Mouse (Mus musculus): Measurements from ENCODE around the gene Glo1.

The Glo1 gene

DNA sequence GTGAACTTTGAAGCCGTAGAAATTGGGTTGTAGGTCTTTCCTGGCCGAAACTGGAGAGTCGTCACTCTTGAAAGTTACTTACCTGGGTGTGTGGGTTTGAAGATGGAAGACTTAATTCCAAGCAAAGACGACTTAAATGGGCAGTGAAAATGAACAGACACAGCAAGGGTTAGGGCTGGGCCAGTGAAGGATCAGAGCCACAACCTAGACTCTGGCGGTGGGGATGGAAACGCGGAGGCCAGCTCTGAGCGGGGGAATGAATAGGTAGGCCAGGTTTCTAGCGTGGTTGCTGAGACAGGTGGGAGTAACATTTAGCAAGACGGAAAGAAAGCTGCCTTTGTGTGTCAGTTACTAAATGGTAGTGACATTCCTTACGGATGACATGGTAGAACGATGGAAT is 49.7 kb downstream of the Glo1 start:
- DNase-seq (ENCODE audit: low read depth, low spot score) = no peak

DNA sequence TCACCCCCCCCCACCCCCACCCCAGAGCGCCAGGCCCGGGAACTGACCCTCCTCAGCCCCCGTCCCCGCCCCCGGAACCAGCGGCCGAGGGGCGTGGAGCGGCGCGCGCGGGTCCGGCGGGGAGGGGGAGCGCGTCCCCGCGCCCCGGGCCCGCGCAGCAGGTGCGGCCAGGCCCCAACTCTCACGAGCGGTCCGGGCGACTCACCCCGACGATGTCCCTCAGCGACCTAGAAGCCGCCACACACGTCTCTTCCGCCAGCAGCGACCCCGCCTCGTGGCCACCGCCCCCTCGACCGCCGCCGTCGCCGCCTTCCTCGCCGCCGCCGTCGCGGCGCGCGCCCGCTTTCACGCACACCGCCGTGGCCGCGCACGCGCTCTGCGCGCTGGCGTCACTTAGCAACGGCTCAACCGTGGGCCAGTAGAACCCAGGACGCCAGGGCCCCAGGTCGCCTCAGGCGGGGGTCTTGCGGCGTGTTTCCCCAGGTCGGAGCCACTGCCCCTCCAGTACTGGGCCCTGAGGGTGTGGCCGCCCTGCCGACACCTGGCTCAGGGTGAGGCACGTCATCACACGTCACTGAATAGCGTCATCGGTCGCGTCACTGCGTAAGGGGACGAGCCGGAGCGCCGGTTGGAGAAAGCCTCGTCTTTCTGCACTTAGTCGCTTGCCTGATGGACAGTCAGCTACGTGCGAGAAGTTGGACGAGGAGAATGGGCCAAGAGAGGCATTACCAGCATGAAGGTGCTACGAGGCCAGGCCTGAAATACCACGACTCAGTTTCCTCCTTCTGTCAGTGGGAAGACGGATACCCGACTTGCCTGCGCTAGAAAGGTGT is 50.5 kb downstream of the Glo1 start, which contains the start of gene Btbd9:
Gene Btbd9, minus strand, starts transcription at position 548 of the 833 bp plus-strand sequence.
- DNase-seq (ENCODE audit: low read depth, low spot score) = peak; percentile 95

DNA sequence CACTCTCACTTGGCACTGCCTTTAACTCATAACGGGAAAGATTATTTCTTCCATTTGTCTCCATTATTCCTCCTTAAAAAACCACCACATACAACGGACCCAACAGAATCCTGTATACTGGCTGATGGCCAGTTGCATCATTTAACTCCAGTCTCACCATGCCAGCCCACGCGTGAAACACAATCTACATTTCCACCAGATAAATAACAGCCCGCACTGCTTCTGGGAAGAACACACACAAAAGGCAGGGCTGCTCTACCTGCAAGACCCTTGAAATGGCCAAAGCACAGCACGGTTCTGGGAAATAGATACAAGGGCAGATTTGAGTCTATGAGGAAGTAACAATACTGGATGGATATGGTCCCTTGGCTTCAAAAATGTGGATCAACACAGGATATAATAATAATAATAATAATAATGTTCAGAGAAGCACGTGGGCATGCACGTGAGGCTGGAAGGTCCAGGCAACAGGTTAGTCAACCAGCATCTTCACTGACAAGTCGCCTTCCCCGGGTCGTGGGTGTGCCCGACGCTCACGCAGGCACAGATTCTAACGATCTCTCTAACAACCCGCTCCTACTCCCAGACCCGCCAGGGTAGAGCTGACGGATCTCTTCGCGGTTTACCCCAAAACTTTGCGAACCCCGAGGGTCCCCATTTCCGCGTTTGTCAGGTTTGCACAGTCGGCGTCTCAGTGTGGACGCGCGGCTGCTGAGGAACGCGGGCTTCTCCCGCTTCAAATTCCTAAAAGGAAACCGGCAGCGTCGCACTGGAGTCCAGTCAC is 51.4 kb downstream of the Glo1 start:
- peak; percentile 67 for DNase-seq (ENCODE audit: low read depth, low spot score)

DNA sequence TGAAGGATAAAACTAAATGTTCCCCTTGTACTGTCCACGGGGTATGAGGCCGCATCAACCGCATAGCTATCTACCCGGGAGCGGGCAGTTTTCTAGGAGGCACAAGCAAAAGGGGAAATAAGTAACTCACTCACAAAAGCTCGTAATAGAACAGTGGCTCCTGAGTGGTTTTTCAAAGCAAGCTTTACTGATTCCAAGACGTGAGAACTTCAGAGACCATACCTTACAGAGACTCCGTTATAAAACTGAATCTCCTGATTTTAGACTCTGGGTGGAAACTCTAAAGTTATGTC is 51.9 kb downstream of the Glo1 start:
- DNase-seq (ENCODE audit: low read depth, low spot score) = no peak

DNA sequence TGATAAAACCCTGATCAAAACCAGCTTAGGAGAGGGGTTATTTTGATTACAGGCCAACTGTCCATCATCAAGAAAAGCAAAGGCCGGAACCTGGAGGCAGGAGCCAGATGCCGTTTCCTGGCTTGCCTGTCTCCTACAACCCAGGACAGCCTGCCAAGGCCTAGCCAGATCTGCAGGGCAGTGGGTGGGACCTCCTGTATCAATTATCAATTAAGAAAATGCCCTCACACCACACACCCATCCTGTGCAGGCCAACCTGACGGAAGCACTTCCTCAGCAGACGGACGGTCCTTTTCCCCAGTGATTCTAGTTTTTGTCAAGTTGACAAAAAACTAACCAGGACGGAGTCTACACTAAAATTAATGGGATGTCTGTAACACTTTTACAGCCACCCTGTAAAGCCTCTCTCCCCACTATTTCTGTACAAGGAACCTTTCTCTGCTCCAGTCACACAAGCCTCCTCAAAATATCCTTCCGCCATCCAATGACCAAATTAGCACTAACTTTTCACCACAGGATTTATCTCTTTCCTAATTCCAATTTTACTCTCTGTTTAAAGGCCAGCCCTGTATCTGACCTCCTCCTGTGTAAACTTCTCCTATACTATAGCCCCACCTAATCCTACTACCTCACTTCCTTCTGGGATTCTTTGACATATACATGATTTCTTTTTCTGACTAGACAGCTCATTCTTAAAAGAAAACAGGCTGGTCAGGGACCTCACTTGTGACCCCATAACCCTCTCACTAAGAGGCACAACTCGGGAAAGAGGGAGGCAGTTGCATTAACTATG is 52.5 kb downstream of the Glo1 start:
- no peak for DNase-seq (ENCODE audit: low read depth, low spot score)

DNA sequence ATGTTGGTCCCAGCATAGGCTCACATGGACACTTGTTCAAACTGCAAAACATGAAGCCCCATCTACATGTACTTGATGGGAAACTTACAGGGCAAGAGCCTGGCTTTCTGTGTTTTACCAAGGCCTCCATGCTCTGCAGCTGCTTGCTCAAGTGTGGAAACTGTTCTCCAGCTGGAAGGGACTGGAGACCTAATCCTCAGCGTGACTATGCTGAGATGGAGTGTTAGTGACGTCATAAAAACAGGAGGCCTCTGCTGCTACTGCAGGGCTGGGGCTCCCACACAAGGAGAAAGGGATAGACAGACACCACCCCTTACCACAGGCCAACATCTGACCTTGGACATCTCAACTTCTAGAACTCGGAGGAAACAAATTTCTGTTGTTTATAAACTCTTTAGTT is 55.7 kb downstream of the Glo1 start:
- DNase-seq (ENCODE audit: low read depth, low spot score) = peak; percentile 39

DNA sequence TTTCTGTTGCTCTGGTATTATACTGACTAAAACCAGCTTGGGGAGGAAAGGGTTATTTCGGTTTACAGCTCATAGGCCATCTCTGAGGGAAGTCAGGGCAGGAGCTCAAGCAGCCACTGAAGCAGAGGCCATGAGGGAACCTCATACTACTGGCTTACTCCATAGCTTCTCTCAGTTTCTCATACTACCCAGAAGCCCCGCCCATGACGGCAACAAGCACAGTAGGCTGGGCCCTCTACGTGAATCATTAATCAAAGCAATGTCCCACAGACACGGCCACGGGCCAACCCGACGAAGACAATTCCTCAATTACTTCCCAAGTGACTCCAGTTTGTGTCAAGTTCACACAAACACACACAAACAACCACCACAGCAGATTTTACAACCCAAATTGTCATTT is 56.5 kb downstream of the Glo1 start:
- no peak for DNase-seq (ENCODE audit: low read depth, low spot score)

DNA sequence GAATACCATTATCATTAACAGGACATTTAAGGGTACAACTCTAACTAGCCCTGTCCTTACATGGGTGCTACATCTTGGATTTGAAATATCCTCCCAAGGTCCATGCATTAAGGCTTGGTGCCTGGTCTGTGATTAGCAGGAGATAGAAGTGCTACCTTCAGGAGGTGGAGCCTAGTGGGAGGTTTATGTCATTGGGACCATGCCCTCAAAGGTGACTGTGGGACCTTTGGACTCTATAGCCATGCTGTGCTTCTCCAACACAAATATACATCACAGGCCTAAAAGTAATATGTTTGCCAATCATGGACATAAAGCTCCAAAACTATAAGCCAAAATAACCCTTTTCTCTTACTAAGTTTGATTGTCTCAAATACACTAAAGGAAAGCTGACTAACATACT is 58.2 kb downstream of the Glo1 start:
- DNase-seq (ENCODE audit: low read depth, low spot score) = no peak

DNA sequence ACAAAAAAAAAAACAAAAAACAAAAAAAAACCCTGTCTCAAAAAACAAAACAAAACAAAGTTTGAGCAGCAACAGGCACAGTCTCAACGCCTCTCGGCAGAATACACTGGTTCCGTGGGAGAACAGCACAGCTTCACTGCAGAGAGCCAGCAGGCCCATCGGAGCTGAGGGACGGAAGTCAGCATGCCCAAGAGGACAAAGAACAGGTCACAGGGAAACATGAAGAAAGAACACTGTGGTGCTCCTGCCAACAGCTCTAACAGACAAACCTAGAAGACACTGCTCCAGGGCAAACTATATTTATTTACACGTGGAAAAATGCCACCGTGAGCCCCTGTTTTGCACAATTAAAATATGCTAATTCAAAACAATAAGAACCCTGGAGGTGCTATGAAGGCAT is 61.7 kb downstream of the Glo1 start:
- no peak for DNase-seq (ENCODE audit: low read depth, low spot score)

DNA sequence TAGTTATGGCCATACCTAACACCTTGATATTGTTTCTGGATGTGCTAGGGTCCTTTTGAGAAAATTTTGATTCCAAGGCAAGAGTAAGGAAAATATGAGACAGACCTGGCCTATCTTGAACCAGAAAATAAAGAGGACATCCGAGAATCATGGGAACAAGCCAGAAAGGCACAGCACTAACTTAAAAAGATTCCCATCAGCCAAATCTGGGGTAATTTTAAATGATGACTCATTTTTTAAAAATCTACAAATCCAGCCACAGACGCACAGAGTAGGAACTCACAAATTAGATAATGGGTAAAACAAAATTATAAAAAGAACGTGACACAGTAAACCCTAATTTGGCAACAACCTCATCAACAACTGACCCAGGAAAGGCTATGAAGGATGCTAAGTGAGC is 62.3 kb downstream of the Glo1 start:
- no peak for DNase-seq (ENCODE audit: low read depth, low spot score)

DNA sequence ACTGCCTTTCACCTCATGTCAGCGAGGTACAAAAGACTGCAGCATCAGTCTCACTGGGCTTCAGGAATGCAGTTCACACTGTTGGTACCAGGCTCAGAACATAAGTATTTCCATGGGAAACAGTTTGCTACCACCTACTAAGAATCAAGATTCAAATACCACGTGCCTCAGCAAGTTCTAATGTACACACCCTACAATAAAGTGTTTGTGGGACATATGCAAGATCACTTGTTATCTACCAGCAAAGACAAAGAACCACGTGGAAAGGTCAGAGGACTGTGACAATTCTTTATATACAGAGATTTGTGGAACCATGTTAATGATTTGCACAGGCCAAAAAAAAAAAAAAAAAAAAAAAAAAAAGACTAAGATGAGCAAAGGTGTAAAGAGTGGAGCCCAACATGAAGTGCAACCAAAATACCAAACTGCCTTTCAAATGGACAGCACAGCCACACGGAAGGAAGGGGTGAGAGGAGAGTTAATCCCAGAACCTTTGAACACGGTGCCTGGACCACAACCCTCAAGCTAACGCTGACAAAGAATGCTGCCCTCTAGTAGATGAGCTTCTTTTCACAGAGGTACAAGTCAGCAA is 63.1 kb downstream of the Glo1 start:
- DNase-seq (ENCODE audit: low read depth, low spot score) = no peak

DNA sequence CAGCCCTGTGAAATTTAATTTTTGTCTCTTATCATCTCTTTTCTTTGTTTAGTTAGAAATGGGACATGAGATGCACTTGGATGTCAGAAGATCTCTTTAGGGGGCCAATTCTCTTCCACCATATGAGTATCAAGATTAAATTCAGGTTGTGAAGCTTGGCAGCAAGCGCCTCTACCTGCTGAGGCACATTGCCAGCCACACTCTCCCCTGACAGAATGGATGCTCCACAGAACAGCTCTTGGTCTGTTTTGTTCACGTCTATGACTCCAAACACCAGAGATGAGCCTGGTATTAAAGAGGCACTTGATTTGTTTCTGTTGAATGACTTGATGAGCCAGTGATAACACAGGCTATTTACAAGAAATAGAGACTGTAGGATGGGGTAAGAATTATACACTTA is 63.9 kb downstream of the Glo1 start:
- DNase-seq (ENCODE audit: low read depth, low spot score) = peak; percentile 30

DNA sequence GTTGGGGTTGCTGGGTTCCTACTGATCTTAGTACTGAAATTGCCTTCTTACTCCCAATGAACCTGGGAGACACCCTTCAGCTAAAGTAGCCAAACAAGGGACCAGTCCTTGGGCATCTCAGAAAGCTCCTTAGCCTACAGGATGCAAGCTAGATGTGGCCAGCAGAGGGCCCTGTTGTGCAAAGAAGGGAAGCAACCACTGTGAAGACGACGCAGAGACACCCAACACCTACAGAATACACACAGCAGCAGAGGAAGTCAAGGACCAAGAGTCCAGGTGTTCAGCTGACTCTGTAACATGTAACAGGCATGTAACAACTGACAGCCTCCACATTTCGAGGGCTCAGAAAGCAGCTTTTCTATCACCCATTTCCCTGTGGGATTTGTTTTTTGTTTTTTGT is 67.1 kb downstream of the Glo1 start:
- DNase-seq (ENCODE audit: low read depth, low spot score) = peak; percentile 68

DNA sequence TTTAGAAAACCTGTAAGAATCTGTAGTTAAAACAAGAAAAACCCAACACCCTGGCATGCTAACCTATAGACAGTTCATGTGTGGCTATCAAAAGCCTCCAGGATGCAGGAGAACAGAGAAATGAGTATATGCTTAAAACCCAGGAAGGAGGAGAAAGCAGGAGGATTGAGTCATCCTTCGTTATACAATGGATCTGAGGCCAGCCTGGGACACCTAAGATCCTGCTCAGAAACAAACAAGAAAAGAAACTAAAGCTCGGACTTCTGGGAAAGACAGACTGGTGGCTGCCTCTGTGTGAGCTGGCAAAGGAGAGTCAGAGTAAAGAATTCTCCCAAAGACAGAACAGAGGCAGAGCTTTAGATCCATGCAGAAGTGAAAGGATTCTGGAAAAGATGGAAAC is 68.0 kb downstream of the Glo1 start:
- peak; percentile 65 for DNase-seq (ENCODE audit: low read depth, low spot score)

DNA sequence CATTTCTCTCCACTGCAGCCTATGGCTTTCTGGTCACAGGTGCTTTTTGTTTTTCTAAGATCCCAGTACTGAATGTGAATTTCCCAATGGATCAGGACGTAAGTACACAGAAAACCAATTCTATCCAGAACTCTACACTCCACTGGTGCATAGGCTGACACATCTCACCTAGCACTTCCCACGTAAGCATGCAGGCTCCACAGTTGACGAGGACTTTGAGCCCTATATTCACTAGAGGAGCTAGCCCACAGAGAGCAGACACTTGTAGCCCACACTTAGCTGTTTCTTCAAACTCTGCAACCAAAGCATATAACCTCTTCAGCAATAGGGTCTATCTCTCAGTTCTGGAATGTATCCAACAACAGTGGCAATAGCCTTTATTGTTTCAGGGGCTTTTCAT is 70.2 kb downstream of the Glo1 start:
- peak; percentile 36 for DNase-seq (ENCODE audit: low read depth, low spot score)

DNA sequence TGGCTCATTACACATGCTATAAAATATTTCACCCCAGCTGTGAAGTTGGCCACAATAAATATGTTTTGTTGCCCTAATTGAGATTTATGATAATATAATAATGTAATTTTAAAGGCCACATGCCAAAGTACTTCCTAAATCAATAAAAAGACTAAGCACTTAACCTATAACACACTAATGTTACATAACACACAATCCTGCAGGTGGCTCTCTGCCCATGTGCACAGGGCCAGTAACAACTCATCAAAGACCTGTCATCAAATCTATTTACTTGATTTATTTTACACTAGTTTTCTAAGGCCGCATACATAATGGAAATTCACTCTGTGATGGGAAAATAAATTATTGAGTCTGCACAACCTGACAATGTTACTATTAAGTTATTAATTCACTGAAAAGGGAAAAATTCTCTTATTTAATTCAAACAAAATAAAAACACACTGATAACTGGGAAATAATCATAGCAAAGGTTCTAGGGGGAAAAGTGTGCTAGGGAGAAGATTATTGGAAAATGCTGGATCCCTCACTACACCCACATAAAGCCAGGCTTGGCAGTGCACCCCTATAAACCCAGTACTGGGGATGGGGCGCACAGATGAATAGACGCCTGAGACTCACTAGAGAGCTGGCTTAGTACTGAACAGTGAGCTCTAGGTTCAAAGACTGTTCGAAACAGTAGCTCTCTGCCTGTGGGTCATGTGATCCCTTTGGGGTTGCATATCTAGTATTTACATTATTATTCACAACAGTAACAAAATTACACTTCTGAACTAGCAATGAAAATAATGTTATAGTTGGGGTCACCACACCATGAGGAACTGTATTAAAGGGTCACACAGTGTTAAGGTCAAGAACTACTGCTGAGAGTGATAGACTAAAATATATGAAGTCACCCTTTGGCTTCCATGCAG is 73.4 kb downstream of the Glo1 start:
- DNase-seq (ENCODE audit: low read depth, low spot score) = peak; percentile 36

DNA sequence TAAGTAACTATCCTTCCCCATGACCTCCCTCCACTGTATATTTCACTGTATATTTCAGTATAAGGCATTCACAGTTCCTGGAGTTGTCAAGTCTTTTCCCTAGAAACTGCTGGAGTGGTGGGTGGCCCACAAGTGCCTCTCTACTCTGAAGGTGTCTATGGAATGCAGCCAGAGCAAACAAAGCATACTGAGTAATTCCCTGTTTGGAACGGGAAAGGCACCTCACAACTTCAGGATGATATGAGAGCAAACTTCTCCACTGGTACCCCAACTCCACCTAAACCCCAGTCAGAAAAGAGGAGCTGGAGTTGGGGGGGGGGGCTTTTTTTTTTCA is 75.9 kb downstream of the Glo1 start:
- DNase-seq (ENCODE audit: low read depth, low spot score) = peak; percentile 81

DNA sequence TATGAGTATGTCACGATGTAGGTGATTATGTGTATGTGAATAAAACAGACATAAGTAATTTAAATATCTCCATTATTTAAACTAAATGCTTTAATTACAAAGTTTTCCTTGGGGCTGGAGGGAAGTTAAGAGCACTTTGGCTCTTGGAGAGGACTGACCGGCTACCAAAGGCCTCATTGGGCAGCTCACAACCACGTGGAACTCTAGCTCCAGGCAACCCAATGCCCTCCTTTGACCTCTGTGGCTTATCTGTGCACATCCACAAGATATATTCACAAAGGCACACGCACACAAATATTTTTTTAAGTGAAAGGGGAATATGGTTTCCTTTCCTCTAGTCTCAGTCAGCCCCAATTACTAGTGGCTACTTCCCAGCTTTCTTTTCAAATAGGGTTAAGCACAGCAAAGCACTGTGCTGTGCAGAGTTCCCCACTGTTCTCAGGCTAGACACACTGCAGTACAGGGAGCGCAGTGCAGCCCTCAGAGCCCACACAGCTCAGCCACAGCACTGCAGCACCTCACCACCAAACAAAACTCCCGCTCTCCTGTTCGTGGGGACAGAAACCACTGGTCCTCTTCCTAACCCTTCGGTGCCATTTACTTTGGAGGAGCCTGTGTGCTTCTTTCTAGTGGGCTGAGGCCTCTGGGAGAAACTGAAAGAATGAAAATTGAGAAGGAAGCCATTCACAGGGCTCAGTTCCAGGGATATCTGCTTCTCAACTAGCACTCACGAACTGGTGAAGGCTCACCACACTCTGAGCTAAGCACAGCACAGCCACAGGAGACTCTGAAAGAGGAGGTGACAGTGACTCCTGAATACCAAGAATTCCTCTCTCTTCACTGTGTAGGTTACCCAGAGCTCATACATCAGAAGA is 76.5 kb downstream of the Glo1 start:
- DNase-seq (ENCODE audit: low read depth, low spot score) = peak; percentile 51

DNA sequence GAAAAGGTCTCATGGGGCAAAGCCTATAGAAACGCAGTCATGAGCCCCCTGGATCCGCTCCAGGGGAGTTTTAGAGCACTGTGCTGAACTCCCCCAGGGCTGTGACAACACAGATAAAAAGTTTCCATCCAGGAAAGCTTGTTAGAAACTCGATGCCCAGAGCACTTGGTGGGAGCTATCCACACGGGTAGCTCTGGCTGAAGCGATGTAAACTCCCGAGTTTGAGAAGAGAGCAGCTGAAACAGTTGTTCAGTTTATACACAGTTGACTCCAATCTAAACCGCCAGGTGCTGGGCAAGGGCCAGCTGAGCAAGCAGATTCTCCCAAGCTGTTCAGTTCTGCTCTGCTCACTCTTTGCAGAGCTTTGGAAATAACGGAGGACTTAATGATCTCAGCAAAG is 87.6 kb downstream of the Glo1 start:
- DNase-seq (ENCODE audit: low read depth, low spot score) = peak; percentile 76

DNA sequence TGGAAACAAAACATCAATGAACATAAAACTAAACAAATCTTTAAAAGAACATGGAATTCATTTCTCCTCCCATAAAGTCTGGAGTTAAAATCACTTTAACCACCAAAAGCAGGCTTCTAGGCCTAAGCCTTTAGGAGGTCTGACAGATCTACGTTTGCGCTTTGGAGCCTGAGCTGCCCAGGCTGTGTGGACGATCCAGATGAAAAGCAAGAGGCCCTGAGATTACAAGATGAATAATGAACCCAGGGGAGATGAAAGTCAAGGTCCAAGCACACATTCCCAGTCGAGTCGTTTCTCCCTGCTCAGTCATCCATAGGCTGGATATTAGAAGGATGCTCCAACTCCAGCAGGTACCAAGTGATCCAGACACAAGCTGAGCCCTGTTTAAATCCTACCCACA is 90.0 kb downstream of the Glo1 start:
- DNase-seq (ENCODE audit: low read depth, low spot score) = no peak

Data from brain, adult 2 months (tissue).